Mouse (Mus musculus) hindbrain, embryonic 10.5 days (tissue): ENCODE data around the gene Speg. TPM values are rescaled to one million over a fixed set of nuclear protein-coding genes. Genes with fewer than 3 reads are reported as not detected.

Experiments
- DNase-seq: peaks from one replicate; pipeline ENCODE4 v3.0.0-alpha.2; 2017; ENCODE audit warnings: low spot score
- H3K27ac ChIP-seq: fragments of 300-500 bp; sonication (generic); 2 replicates; pipeline ENCODE4 v1.5.1; 2016; ENCODE audit warnings: mild to moderate bottlenecking, moderate library complexity
- H3K27me3 ChIP-seq: fragments of 300-500 bp; sonication (generic); 2 replicates; pipeline ENCODE4 v1.6.1; 2016; ENCODE audit warnings: mild to moderate bottlenecking; ENCODE audit not compliant: poor library complexity, insufficient read depth, severe bottlenecking
- H3K36me3 ChIP-seq: fragments of 300-500 bp; sonication (generic); 2 replicates; pipeline ENCODE4 v1.6.1; 2016; ENCODE audit warnings: mild to moderate bottlenecking, moderate library complexity
- H3K4me1 ChIP-seq: fragments of 300-500 bp; sonication (generic); replicated peaks from 2 replicates; pipeline ENCODE4 v1.6.1; 2016; ENCODE audit warnings: mild to moderate bottlenecking
- H3K4me3 ChIP-seq: fragments of 300-500 bp; sonication (generic); 2 replicates; pipeline ENCODE4 v1.5.1; 2016; ENCODE audit warnings: mild to moderate bottlenecking, moderate library complexity
- H3K9me3 ChIP-seq: fragments of 300-500 bp; sonication (generic); 2 replicates; pipeline ENCODE4 v1.6.1; 2016; ENCODE audit warnings: mild to moderate bottlenecking, moderate library complexity
- WGBS: fragments of 180-500 bp; shearing (Covaris S2); methylation state at CpG from one replicate; pipeline ENCODE4 v1.1.7; 2016; 5-methylcytosine and 5-hydroxymethylcytosine counted together
- polyA plus RNA-seq: library from polyadenylated mRNA; unstranded; fragments of >200 nt; fragmentation: Nextera tagmentation; extraction: Ambion mirVana; gene quantifications from 2 replicates; pipeline ENCODE4 v1.2.1, GENCODE M21; 2016

The Speg gene
- polyA plus RNA-seq, 1 experiment from 2014 or later = 20.2 TPM

DNA sequence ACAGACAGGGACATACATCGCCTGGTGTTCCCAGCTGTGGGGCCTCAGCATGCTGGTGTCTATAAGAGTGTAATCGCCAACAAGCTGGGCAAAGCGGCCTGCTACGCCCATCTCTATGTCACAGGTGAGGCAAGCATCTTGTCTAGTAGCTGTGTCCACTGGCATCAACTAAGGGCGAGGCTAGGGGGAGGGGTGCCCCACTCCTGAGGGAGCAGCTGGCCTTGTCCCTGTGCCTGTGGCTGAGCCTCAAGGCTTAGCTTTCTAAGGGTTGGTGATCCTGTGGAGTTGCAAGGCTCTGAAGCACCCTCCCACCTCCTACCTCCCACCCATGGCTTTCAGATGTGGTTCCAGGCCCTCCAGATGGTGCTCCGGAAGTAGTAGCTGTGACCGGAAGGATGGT lies 34.9 kb downstream of the Speg start:
- Histone ChIP-seq H3K27me3 (no peaks in the 10 kb centered on the region), H3K9me3 (no peaks in the 10 kb centered on the region), H3K4me3 (no peak overlapping the region), H3K36me3 (peaks cover 20% of the 10 kb centered on the region), H3K4me1 (0 out of 2 replicates have a peak, but pooled peaks cover 9% of the 10 kb centered on the region), H3K27ac (no peak overlapping the region)
- 92% methylated on average over 7 of the region's 7 CpGs for WGBS
- DNase-seq = no peak

DNA sequence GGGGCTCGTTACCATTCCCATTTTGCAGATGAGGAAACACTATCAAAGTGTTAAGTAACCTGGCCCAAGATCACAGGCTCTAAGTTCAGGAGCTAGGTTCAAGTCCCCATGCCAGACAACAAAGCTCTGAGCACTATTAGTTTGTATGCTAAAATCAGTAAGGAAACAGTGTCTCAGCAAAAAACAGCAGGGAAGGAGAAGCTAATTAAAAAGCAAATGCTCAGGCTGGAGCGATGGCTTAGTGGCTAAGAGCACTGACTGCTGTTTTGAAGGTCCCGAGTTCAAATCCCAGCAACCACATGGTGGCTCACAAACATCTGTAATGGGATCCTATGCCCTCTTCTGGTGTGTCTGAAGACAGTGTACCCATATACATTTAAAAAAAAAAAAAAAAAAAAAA lies 37.1 kb downstream of the Speg start:
- Histone ChIP-seq H3K27ac (no peak overlapping the region), H3K27me3 (0 out of 2 replicates have a peak, but pooled peaks cover 2% of the 10 kb centered on the region), H3K36me3 (peaks cover 6% of the 10 kb centered on the region), H3K4me1 (0 out of 2 replicates have a peak, but pooled peaks cover 9% of the 10 kb centered on the region), H3K4me3 (no peak overlapping the region), H3K9me3 (no peaks in the 10 kb centered on the region)
- DNase-seq = no peak
- WGBS = 93% methylated on average over 3 of the region's 3 CpGs

DNA sequence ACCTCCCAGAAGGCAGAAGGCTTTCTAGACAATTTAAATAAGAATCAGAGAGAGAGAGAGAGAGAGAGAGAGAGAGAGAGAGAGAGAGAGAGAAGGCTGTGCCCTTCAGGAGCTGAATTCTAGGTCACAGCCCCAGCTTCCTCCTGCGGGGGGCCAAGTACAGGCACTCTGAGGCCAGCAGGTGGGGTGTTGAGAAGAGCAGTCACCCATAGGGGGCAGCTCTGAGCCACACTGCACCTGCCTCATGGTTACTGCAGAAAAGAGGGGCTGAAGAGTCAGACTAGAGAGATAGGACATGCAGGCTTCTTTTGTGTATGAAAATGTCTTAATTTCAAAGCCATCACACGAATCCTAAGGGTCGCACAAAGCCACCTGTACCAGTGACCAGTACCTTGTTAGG lies 38.7 kb downstream of the Speg start:
- Histone ChIP-seq H3K4me3 (no peak overlapping the region), H3K27me3 (peaks cover 6% of the 10 kb centered on the region; the same call in 1 of the 2 replicates), H3K27ac (no peak overlapping the region), H3K9me3 (no peaks in the 10 kb centered on the region), H3K36me3 (peaks cover 3% of the 10 kb centered on the region; the same call in 1 of the 2 replicates), H3K4me1 (0 out of 2 replicates have a peak, but pooled peaks cover 9% of the 10 kb centered on the region)
- WGBS = 57% methylated on average over 3 of the region's 3 CpGs
- DNase-seq = peak; percentile 40

DNA sequence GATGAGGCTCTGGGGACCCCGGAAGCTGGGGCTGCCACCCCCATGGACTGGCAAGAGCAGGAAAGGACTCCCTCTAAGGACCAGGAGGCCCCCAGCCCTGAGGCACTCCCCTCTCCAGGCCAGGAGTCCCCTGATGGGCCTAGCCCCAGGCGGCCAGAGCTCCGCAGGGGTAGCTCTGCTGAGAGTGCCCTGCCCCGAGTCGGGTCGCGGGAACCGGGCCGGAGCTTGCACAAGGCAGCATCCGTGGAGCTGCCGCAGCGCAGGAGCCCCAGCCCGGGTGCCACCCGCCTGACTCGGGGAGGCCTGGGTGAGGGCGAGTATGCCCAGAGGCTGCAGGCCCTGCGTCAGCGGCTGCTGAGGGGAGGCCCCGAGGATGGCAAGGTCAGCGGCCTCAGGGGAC lies 46.7 kb downstream of the Speg start:
- Histone ChIP-seq H3K27me3 (peaks cover 75% of the 10 kb centered on the region), H3K4me3 (peak overlapping the region; percentile 53), H3K27ac (peak overlapping the region; percentile 72), H3K4me1 (peaks cover 50% of the 10 kb centered on the region), H3K36me3 (0 out of 2 replicates have a peak, but pooled peaks cover 4% of the 10 kb centered on the region), H3K9me3 (no peaks in the 10 kb centered on the region)
- DNase-seq = no peak
- 4% methylated on average over 20 of the region's 20 CpGs for WGBS

DNA sequence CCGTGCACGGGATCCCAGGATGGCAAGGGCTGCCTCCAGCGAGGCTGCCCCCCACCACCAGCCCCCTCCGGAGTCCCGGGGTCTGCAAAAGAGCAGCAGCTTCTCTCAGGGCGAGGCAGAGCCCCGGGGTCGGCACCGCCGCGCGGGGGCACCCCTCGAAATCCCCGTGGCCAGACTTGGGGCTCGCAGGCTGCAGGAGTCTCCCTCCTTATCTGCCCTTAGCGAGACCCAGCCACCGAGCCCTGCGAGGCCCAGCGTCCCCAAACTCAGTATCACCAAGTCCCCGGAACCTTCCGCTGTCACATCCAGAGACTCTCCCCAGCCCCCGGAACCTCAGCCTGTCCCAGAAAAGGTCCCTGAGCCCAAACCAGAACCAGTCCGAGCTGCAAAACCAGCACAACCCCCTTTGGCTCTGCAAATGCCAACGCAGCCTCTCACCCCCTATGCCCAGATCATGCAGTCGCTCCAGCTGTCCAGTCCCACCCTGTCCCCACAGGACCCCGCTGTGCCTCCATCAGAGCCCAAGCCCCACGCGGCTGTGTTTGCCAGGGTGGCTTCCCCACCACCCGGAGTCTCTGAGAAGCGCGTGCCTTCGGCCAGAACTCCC lies 47.2 kb downstream of the Speg start:
- Histone ChIP-seq H3K27ac (peak overlapping the region; percentile 72), H3K4me3 (peak overlapping the region; percentile 53), H3K36me3 (peaks cover 6% of the 10 kb centered on the region; the same call in 1 of the 2 replicates), H3K27me3 (peaks cover 78% of the 10 kb centered on the region), H3K9me3 (no peaks in the 10 kb centered on the region), H3K4me1 (peaks cover 55% of the 10 kb centered on the region)
- peak; percentile 43 for DNase-seq
- WGBS = 3% methylated on average over 32 of the region's 32 CpGs

DNA sequence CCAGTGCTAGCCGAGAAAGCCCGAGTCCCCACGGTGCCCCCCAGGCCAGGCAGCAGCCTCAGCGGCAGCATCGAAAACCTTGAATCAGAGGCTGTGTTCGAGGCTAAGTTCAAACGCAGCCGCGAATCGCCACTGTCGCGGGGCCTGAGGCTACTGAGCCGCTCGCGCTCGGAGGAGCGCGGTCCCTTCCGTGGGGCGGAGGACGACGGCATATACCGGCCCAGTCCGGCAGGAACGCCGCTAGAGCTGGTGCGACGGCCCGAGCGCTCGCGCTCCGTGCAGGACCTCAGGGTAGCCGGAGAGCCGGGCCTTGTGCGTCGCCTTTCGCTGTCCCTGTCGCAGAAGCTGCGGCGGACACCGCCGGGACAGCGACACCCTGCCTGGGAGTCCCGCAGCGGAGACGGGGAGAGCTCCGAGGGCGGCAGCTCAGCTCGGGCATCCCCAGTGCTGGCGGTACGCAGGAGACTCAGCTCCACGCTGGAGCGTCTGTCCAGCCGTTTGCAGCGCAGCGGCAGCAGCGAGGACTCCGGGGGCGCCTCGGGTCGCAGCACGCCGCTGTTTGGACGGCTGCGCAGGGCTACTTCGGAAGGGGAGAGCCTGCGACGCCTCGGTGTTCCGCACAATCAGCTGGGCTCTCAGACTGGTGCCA lies 47.9 kb downstream of the Speg start:
- Histone ChIP-seq H3K4me1 (peaks cover 61% of the 10 kb centered on the region), H3K27me3 (peaks cover 80% of the 10 kb centered on the region), H3K36me3 (peaks cover 9% of the 10 kb centered on the region; the same call in 1 of the 2 replicates), H3K4me3 (peak overlapping the region; percentile 53), H3K27ac (peak overlapping the region; percentile 72), H3K9me3 (no peaks in the 10 kb centered on the region)
- peak; percentile 70 for DNase-seq
- WGBS = under 1% methylated on average over 71 of the region's 71 CpGs

DNA sequence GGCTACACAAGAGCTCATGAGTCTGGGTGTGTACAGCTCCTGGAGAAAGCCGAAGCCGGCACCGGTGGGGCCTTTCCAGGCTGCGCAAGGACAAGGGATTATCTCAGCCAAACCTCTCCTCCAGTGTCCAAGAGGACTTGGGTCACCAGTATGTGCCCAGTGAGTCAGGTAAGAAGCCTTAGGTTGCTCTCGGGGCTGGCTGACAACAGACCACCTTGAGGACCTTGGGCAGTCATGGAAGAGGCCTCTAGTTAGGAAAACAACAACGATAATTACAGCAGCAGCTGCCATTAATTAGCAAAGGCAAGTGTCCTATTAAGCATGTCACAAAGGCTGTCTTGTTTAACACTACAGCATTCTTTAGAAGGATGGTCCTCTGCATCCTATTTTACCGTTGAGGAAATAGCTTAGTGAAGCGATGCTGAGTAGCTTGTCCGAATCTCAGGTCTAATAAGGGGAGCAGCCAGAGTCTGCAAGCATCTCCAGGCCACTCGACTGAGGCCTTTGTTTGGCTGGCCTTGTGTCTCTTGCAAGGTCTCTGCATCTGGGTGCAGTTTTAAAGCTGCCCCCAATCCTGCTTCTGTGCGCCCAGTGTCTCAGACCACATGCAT lies 48.8 kb downstream of the Speg start:
- WGBS = 52% methylated on average over 11 of the region's 11 CpGs

DNA sequence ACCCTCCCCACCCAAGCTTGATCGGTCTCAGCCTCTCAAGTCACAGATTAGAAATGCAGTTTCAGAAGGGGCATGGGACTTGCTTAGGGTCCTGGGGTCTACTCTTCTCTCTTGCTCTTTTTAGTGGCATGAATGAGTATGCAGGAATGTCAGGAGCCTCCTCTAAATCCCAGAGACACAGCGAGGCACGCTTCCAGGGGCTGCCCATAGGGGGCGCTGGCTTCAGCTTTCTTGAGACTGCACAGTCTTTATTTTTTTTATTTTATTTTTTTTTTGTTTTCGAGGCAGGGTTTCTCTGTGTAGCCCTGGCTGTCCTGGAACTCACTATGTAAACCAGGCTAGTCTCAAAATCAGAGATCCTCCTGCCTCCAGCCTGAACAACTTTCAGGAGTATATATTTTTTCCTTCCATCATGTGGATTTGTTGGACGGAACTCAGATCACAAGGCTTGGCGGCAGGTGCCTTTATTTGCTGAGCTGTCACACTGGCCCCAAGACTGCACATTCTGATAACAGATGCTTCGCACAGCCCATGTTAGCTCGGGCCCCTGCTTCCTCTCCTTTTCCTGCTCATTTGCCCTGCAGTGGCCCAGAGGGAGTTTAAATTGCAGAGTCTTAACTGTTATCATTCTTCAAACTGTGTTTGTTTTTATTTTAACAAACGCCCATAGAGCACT lies 50.8 kb downstream of the Speg start:
- Histone ChIP-seq H3K4me1 (peaks cover 69% of the 10 kb centered on the region), H3K27ac (peak overlapping the region; percentile 1; the same call in 1 of the 2 replicates), H3K27me3 (peaks cover 76% of the 10 kb centered on the region), H3K9me3 (no peaks in the 10 kb centered on the region), H3K4me3 (no peak overlapping the region), H3K36me3 (peaks cover 14% of the 10 kb centered on the region; the same call in 1 of the 2 replicates)
- peak; percentile 83 for DNase-seq
- 35% methylated on average over 10 of the region's 10 CpGs for WGBS

More for the DNA sequence above, 48.8 kb downstream of the Speg start:
- Histone ChIP-seq H3K36me3 (peaks cover 10% of the 10 kb centered on the region; the same call in 1 of the 2 replicates), H3K27me3 (peaks cover 82% of the 10 kb centered on the region), H3K4me3 (peak overlapping the region; percentile 53; the same call in 1 of the 2 replicates), H3K9me3 (no peaks in the 10 kb centered on the region), H3K27ac (no peak overlapping the region), H3K4me1 (peaks cover 65% of the 10 kb centered on the region)
- DNase-seq = peak; percentile 11

DNA sequence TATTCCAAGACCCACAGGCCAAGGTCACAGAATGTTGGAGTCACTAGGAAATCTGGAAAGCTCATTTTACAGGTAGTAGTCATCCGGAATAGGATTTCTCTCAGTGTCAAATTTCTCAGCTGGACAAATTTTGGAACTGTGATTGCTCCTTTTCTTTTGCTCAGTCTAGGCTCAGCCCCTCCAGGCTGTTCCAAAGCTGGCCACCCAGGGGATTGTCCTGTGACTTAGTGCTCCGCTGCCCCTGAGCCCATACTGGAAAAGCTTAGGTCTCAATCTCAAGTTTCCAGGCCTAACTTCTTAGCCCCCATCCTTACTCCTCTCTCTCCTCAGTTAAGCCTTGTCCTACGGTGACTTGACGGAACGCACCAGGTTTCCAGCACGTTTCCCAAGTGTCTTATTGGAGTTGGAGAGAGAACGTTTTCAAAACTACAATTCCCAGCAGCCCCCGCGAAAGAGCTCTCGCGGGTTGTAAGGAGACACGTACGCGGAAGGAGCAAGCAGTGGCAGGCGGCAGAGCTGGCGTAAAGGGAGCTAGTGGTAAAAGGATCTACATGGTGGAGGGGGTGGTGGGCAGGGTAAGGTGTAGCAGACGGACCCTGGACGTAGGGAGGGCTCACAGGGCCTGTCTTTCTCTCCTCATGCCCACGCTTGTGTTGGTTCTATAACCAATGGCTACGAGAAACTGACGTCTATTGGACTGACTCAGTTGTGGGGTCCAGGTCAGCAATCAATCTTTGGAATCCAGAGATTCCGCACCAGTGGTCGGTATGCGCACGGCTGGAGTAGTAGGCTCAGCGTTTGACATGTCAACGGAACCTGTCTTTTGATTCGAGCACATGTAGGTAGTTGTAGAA lies 60.6 kb downstream of the Speg start, which contains the start of gene Gmppa:
TSS of gene Gmppa (plus strand) at position 456 of the 854 bp plus-strand sequence.
- peak; percentile 81 for DNase-seq
- H3K4me3 ChIP-seq = peak within 1 kb of the TSS; percentile 69
- no peaks in the 10 kb centered on the region for H3K9me3 ChIP-seq
- WGBS = 6% methylated on average over 28 of the region's 28 CpGs
- H3K27me3 ChIP-seq = peaks cover 8% of the 10 kb centered on the region
- peaks cover 5% of the 10 kb centered on the region for H3K36me3 ChIP-seq
- peaks cover 35% of the 10 kb centered on the region for H3K4me1 ChIP-seq
- H3K27ac ChIP-seq = peak within 1 kb of the TSS; percentile 87

DNA sequence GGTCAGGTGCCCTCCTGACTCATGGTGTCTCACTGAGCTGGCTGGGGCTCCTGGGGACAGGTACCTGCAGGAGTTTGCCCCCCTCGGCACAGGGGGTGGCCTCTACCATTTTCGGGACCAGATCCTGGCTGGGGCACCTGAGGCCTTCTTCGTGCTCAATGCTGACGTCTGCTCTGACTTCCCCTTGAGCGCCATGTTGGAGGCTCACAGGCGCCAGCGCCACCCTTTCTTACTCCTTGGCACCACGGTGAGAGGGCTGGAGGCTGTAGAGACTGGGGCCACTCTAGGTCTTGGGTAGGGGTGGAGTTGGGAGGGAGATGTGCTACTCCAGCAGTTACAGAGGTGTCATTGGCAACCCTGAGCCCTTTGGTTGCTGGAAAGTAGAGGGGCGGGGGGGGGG lies 63.7 kb downstream of the Speg start:
- Histone ChIP-seq H3K4me1 (peaks cover 56% of the 10 kb centered on the region), H3K27ac (no peak overlapping the region), H3K27me3 (peaks cover 9% of the 10 kb centered on the region; the same call in 1 of the 2 replicates), H3K9me3 (no peaks in the 10 kb centered on the region), H3K4me3 (no peak overlapping the region), H3K36me3 (peaks cover 14% of the 10 kb centered on the region)
- 80% methylated on average over 8 of the region's 9 CpGs for WGBS
- DNase-seq = no peak

DNA sequence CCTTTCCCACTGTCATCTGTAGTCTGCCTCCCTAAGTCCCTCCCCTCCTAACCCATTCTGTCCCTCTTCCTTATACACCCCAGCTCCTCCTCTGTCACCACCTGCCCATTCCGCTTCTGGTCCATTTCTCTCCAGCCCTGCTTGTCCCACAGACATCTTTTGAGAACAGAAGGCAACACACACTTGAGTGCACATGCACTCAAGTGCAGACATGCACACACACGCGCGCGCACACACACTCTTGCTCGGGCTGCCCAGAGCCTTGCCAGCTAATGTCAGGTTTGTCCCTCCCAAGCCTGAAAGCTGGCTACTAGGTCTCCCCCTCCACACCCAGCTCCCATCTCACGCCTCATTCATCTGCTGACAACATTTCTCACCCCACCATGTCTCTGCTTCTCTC lies 65.6 kb downstream of the Speg start:
- WGBS = 90% methylated on average over 7 of the region's 7 CpGs
- DNase-seq = no peak
- H3K4me3 ChIP-seq = no peak overlapping the region
- no peaks in the 10 kb centered on the region for H3K9me3 ChIP-seq
- peaks cover 14% of the 10 kb centered on the region for H3K36me3 ChIP-seq
- peaks cover 23% of the 10 kb centered on the region; the same call in 1 of the 2 replicates for H3K27me3 ChIP-seq
- H3K4me1 ChIP-seq = peaks cover 70% of the 10 kb centered on the region
- peak overlapping the region; percentile 45; the same call in 1 of the 2 replicates for H3K27ac ChIP-seq
